Mouse (Mus musculus) hindbrain, embryonic 12.5 days (tissue): ENCODE data around the gene Gm28042. TPM values are rescaled to one million over a fixed set of nuclear protein-coding genes. Genes with fewer than 3 reads are reported as not detected.

Experiments
- ATAC-seq: fragments of 200-750 bp; cut with Nextera tagmentation; 2 replicates; pipeline ENCODE4 v1.8.0; 2017; ENCODE audit warnings: moderate TSS enrichment; ENCODE audit not compliant: low FRiP score
- H3K27ac ChIP-seq: fragments of 300-500 bp; sonication (generic); 2 replicates; pipeline ENCODE4 v1.5.1; 2016; ENCODE audit warnings: mild to moderate bottlenecking
- H3K27me3 ChIP-seq: fragments of 300-500 bp; sonication (generic); 2 replicates; pipeline ENCODE4 v1.6.1; 2016; ENCODE audit warnings: mild to moderate bottlenecking
- H3K36me3 ChIP-seq: fragments of 300-500 bp; sonication (generic); 2 replicates; pipeline ENCODE4 v1.6.1; 2016; ENCODE audit warnings: mild to moderate bottlenecking
- H3K4me1 ChIP-seq: fragments of 300-500 bp; sonication (generic); 2 replicates; pipeline ENCODE4 v1.6.1; 2016
- H3K4me2 ChIP-seq: fragments of 300-500 bp; sonication (generic); replicated peaks from 2 replicates; pipeline ENCODE4 v1.6.1; 2016; ENCODE audit warnings: mild to moderate bottlenecking
- H3K4me3 ChIP-seq: fragments of 300-500 bp; sonication (generic); 2 replicates; pipeline ENCODE4 v1.5.1; 2016; ENCODE audit warnings: mild to moderate bottlenecking
- H3K9ac ChIP-seq: fragments of 300-500 bp; sonication (generic); 2 replicates; pipeline ENCODE4 v1.6.1; 2016; ENCODE audit warnings: mild to moderate bottlenecking, moderate library complexity
- H3K9me3 ChIP-seq: fragments of 300-500 bp; sonication (generic); replicated peaks from 2 replicates; pipeline ENCODE4 v1.6.1; 2016; ENCODE audit warnings: mild to moderate bottlenecking
- WGBS: fragments of 180-500 bp; shearing (Covaris S2); methylation state at CpG from one replicate; pipeline ENCODE4 v1.1.7; 2016; 5-methylcytosine and 5-hydroxymethylcytosine counted together
- polyA plus RNA-seq: library from polyadenylated mRNA; unstranded; fragments of >200 nt; fragmentation: Nextera tagmentation; extraction: Ambion mirVana; gene quantifications from 2 replicates; pipeline ENCODE4 v1.2.1, GENCODE M21; 2016

Gene Gm28042
- polyA plus RNA-seq = 5.5 and 6.1 TPM in 2 replicates

DNA sequence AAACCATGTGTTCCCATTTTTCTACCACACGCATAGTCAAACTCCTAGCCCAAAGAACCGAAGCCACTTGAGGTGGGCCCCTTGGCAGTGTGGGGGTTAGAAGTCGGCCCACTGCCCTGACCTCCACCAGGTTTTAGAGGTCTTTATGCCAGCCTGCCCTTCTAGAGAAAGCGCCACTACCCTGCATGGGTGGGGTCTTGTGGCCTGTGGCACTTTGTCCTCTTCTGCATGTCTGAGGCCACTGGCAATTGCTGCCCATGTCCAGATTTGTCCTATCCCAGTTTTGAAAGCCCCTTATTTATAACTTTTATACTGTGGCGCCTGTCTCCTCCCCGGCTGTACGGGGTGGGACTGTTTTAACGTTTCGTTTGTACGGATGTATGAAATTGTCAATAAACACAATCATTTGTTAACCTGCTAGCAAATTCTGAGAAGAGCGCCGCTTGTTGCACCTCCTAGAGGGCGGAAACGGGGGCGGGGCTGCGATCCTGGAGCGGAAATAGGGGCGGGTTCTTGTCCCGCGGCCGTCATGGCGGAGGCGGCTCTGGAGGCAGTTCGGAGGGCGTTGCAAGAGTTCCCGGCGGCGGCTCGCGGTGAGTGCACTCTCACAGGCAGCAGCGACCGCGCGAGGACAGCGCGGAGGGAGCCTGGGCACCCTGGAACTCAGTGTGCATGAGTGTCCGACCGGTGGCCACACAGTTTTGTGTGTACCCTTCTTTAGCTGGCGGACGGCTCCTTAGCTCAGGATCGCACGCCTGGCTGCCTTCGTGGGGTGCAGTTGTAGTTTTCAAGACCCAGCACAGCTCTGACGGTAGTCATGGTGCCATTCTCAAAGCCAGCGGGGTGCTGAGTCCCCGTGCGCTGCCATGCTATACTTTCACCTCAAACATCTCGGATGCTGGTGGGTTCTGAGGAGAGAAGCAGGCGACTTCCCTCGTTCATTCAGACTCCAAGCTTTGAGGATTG, at the start of gene Gm28042, which contains the start of gene Jmjd7:
Gene Gm28042, plus strand, starts transcription at position 510 of the 966 bp plus-strand sequence.
Gene Jmjd7, plus strand, starts transcription at position 500 of the 966 bp plus-strand sequence.
- Histone ChIP-seq H3K4me3 (peak within 1 kb of the TSS; percentile 74), H3K4me1 (peaks cover 14% of the 10 kb centered on the region), H3K27me3 (no peaks in the 10 kb centered on the region), H3K9ac (peak within 1 kb of the TSS; percentile 90), H3K27ac (peak within 1 kb of the TSS; percentile 87), H3K36me3 (peaks cover 58% of the 10 kb centered on the region), H3K9me3 (no peaks in the 10 kb centered on the region), H3K4me2 (peak within 1 kb of the TSS; percentile 72)
- ATAC-seq = peak; percentile 88
- 6% methylated on average over 50 of the region's 50 CpGs for WGBS

DNA sequence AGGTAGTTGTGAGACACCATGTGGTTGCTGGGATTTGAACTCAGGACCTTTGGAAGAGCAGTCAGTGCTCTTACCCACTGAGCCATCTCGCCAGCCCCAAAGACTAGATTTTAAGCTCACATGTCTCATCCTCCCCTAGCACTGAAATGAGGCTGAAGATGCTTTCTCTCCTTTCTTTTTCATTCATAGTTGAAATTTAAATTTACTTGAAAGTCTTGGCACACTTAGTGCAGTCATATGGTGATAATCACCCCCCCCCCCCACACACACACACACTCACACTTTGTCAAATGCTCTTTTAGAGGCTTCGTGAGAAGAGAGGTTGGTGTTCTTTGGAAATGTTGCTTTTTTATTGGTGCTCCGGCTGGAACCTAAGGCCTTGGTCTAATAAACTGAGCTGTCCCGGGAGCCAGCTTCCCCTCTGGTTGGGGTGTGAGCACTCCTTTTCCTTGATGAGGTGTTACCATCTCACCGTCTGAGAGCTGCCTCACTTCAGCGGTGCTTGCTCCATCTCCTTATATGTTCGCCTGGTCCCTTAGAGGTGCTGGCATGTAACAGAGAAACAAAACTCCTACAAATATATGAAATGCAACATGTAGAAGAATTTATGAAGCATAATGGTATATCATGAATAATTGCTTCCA, 46.8 kb upstream of the Gm28042 start:
- 91% methylated on average over 7 of the region's 7 CpGs for WGBS
- no peak for ATAC-seq
- Histone ChIP-seq H3K9ac (no peak overlapping the region), H3K4me3 (no peak overlapping the region), H3K27me3 (no peaks in the 10 kb centered on the region), H3K36me3 (0 out of 2 replicates have a peak, but pooled peaks cover 3% of the 10 kb centered on the region), H3K27ac (no peak overlapping the region), H3K4me1 (peaks cover 4% of the 10 kb centered on the region; the same call in 1 of the 2 replicates), H3K4me2 (no peak overlapping the region), H3K9me3 (no peaks in the 10 kb centered on the region)

GRCm38 (mm10) chr2:119981631-119982030, 45.7 kb upstream of the Gm28042 start:
- H3K4me2 ChIP-seq = no peak overlapping the region
- H3K27me3 ChIP-seq = no peaks in the 10 kb centered on the region
- H3K36me3 ChIP-seq = 0 out of 2 replicates have a peak, but pooled peaks cover 3% of the 10 kb centered on the region
- H3K4me3 ChIP-seq = no peak overlapping the region
- H3K4me1 ChIP-seq = peaks cover 4% of the 10 kb centered on the region
- H3K27ac ChIP-seq = no peak overlapping the region
- no peaks in the 10 kb centered on the region for H3K9me3 ChIP-seq
- no peak for ATAC-seq
- H3K9ac ChIP-seq = no peak overlapping the region
- 76% methylated on average over 2 of the region's 2 CpGs for WGBS

DNA sequence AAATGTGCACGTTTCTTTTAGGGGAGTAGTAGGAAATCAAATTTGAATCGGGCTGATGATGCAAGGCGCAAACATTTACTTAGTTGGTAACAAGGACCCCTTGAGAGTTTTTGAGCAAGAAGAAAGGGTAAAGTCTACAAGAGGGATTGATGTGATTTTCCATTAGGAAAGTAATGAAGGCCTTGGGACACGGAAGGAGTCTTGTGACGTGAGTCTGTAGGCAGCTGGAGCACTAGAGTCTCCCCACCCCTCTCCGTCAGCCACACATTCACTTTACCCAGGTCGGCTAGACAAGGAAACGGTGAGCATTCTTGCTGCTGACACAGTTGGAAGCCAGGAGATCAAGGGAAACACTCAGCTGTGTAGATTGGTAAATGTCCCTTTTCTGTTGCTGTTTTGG, 41.4 kb upstream of the Gm28042 start:
- 74% methylated on average over 8 of the region's 8 CpGs for WGBS
- no peak overlapping the region for H3K27ac ChIP-seq
- H3K4me2 ChIP-seq = no peak overlapping the region
- ATAC-seq = no peak
- no peak overlapping the region for H3K9ac ChIP-seq
- H3K9me3 ChIP-seq = no peaks in the 10 kb centered on the region
- H3K27me3 ChIP-seq = no peaks in the 10 kb centered on the region
- H3K4me3 ChIP-seq = no peak overlapping the region
- no peaks in the 10 kb centered on the region; the same call in 1 of the 2 replicates for H3K4me1 ChIP-seq
- H3K36me3 ChIP-seq = no peaks in the 10 kb centered on the region

DNA sequence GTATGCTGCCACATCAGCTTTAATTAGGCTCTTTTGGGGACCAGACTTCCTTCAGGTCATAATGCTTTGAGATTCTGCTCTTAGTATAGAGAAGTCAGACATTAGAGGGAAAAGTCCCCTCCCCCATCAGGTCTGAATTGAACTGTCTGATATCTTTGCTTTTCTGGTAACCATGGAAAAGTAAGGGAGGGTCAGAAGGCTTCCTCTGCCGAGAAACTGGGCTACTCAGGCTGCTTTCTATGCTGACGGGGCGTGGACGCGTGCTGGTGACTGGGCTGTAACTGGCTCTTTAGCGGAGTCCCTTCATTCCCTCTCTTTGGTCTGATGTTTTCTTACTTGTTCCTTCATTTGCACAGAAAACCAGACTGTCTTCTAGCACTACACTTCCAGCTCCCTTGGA, 40.9 kb upstream of the Gm28042 start:
- Histone ChIP-seq H3K27me3 (no peaks in the 10 kb centered on the region), H3K36me3 (no peaks in the 10 kb centered on the region), H3K4me1 (no peaks in the 10 kb centered on the region; the same call in 1 of the 2 replicates), H3K9ac (no peak overlapping the region), H3K27ac (no peak overlapping the region), H3K4me3 (no peak overlapping the region), H3K4me2 (no peak overlapping the region), H3K9me3 (no peaks in the 10 kb centered on the region)
- 66% methylated on average over 6 of the region's 6 CpGs for WGBS
- no peak for ATAC-seq

GRCm38 (mm10) chr2:119987441-119987840, 39.9 kb upstream of the Gm28042 start:
- 97% methylated on average over 2 of the region's 2 CpGs for WGBS

GRCm38 (mm10) chr2:119988952-119989351, 38.3 kb upstream of the Gm28042 start:
- Histone ChIP-seq H3K36me3 (no peaks in the 10 kb centered on the region; the same call in 1 of the 2 replicates), H3K9ac (no peak overlapping the region), H3K4me3 (no peak overlapping the region), H3K4me2 (no peak overlapping the region), H3K27ac (no peak overlapping the region), H3K9me3 (no peaks in the 10 kb centered on the region), H3K27me3 (no peaks in the 10 kb centered on the region), H3K4me1 (no peaks in the 10 kb centered on the region; the same call in 1 of the 2 replicates)
- WGBS = over 99% methylated on average over 4 of the region's 4 CpGs
- no peak for ATAC-seq

More at GRCm38 (mm10) chr2:119987441-119987840, 39.9 kb upstream of the Gm28042 start:
- H3K9ac ChIP-seq = no peak overlapping the region
- ATAC-seq = no peak
- no peak overlapping the region for H3K4me2 ChIP-seq
- no peaks in the 10 kb centered on the region for H3K9me3 ChIP-seq
- H3K4me3 ChIP-seq = no peak overlapping the region
- H3K27ac ChIP-seq = no peak overlapping the region
- no peaks in the 10 kb centered on the region; the same call in 1 of the 2 replicates for H3K36me3 ChIP-seq
- H3K27me3 ChIP-seq = no peaks in the 10 kb centered on the region
- no peaks in the 10 kb centered on the region; the same call in 1 of the 2 replicates for H3K4me1 ChIP-seq

DNA sequence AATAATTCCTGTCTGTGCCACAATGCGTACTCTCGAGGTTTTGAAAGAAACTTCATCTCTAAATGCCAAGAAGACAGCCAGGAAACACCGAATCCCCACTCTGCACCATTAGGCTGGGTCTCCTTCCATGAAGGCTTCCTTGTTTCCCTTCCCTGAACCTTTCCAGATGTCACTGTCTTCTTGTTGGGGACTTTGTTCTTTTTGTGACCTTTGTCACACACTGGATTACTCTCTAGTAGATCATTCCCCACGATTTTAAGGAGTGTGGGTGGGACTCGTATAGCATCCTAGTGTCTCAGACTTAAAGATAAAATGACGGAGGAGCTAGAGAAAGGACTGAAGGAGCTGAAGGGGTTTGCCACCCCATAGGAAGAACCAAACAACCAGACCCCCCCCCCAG, 36.4 kb upstream of the Gm28042 start:
- no peak overlapping the region for H3K4me3 ChIP-seq
- no peaks in the 10 kb centered on the region; the same call in 1 of the 2 replicates for H3K36me3 ChIP-seq
- no peak overlapping the region for H3K9ac ChIP-seq
- no peak for ATAC-seq
- no peaks in the 10 kb centered on the region for H3K9me3 ChIP-seq
- WGBS = 81% methylated on average over 6 of the region's 6 CpGs
- no peaks in the 10 kb centered on the region for H3K27me3 ChIP-seq
- H3K4me2 ChIP-seq = no peak overlapping the region
- H3K27ac ChIP-seq = no peak overlapping the region
- no peaks in the 10 kb centered on the region; the same call in none of the 2 replicates for H3K4me1 ChIP-seq

- Histone ChIP-seq H3K4me3 (no peak overlapping the region), H3K36me3 (no peaks in the 10 kb centered on the region; the same call in 1 of the 2 replicates), H3K4me2 (no peak overlapping the region), H3K9ac (no peak overlapping the region), H3K9me3 (no peaks in the 10 kb centered on the region), H3K27me3 (no peaks in the 10 kb centered on the region), H3K27ac (no peak overlapping the region), H3K4me1 (no peaks in the 10 kb centered on the region; the same call in 1 of the 2 replicates)
- WGBS = 81% methylated on average over 2 of the region's 2 CpGs
- no peak for ATAC-seq
Measured at GRCm38 (mm10) chr2:119992349-119992748, 34.9 kb upstream of the Gm28042 start.

DNA sequence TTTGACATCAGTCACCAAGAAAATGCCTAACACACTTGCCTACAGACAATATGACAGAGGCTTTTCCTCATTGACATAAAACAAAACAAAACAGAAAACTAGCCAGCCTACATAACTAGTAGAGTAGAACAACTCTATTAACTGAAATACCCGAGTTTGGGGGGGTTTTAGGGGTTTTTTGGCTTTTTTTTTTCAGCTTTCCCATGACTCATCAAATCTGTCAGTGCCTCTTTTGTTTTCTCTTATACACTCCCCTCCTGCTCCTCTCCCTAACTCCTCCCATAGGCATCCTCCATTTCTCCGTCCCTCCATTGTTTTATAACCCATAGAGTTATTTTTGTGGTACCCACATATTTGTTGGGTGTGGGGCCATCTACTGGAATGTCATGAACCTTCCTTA, 33.8 kb upstream of the Gm28042 start:
- no peak overlapping the region for H3K4me3 ChIP-seq
- H3K27me3 ChIP-seq = no peaks in the 10 kb centered on the region
- H3K36me3 ChIP-seq = peaks cover under 1% of the 10 kb centered on the region; the same call in 1 of the 2 replicates
- no peaks in the 10 kb centered on the region for H3K9me3 ChIP-seq
- 52% methylated on average over 2 of the region's 2 CpGs for WGBS
- H3K27ac ChIP-seq = no peak overlapping the region
- no peak overlapping the region for H3K4me2 ChIP-seq
- H3K9ac ChIP-seq = no peak overlapping the region
- no peak for ATAC-seq
- no peaks in the 10 kb centered on the region; the same call in 1 of the 2 replicates for H3K4me1 ChIP-seq

DNA sequence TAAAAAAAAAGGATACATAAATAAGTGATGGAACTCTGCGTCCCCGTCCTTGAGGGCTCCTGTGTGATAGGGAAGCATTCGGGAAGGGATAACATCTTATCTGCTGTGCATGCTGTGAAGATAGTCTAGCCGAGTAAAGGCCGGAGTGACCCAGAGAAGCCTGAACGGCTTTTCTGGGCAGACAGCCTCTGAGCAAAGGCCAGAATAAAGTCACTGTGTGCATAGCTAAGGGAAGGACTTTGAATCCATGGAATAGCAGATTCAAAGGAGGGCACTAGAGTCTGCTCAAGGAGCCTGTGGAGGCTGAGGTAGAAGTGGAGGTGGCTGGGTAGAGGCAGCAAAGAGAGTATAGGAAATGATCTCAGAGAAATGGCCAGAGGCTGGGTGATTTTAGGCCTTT, 32.5 kb upstream of the Gm28042 start:
- Histone ChIP-seq H3K9me3 (no peaks in the 10 kb centered on the region), H3K4me2 (no peak overlapping the region), H3K9ac (no peak overlapping the region), H3K4me1 (no peaks in the 10 kb centered on the region; the same call in 1 of the 2 replicates), H3K27me3 (no peaks in the 10 kb centered on the region), H3K36me3 (peaks cover 5% of the 10 kb centered on the region; the same call in 1 of the 2 replicates), H3K27ac (no peak overlapping the region), H3K4me3 (no peak overlapping the region)
- no peak for ATAC-seq
- WGBS = 90% methylated on average over 6 of the region's 6 CpGs
